Mouse (Mus musculus): ENCODE measurements around the gene B3gnt4. TPM values are rescaled to one million over a fixed set of nuclear protein-coding genes. Genes with fewer than 3 reads are reported as not detected.
"Not testable (repeated sequence)": the region's sequence is repeated elsewhere in the genome, so short reads cannot be mapped to it uniquely, and the experiment has no call there.

The B3gnt4 gene
- polyA plus RNA-seq (2012; rRNA removed) = 0.13 and 0.15 TPM in 2 replicates

DNA sequence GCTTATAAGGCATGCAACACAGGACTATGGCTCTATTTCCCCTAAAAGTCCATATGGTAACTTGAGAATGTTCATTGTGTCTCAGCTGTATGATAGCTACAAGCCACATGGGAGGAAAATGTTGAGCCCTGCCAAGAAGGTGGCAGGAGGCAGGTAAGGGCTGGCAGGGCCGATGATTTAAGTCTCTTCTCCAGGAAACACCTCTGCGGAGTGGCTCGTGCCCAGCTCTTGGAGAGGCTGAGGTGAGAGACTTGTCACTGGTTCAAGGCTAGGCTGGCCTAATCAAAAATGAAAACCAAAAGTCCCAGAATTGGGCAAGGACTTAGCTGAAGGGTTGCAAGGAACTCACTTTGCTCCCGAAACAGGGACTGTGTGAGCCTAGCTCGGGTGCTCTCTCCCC, at the start of gene B3gnt4:
Gene B3gnt4 (plus strand): TSS at position 301 of the 400 bp plus-strand sequence.
- no peak for DNase-seq (ENCODE audit: low spot score)

DNA sequence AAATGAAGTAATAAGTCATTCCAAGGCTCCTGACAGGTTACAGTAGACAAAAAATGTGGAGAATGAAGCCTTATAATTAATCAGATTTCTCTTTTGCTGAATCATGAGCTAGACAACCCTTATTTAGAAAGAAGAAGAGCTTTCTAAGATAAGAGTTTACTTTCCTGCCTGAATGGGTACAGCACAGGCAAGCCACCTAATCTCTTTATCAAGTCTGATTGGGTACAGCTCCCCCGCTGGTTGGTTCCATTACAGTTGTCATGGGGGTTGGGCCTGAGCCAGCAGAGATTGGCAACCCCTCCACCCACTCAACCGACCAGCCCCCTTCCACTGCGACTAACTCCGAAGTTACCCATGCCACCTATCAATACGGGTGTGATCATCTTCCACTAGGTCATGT, 48.8 kb upstream of the B3gnt4 start:
- DNase-seq (ENCODE audit: low spot score) = no peak

- DNase-seq (ENCODE audit: low spot score) = no peak
Observed at GRCm38 (mm10) chr5:123464638-123465037, 45.6 kb upstream of the B3gnt4 start.

GRCm38 (mm10) chr5:123470784-123471400, 39.4 kb upstream of the B3gnt4 start:
- DNase-seq (ENCODE audit: low spot score) = no peak

- DNase-seq (ENCODE audit: low spot score) = no peak
Observed at GRCm38 (mm10) chr5:123473817-123474216, 36.4 kb upstream of the B3gnt4 start.

GRCm38 (mm10) chr5:123487659-123488395, 22.4 kb upstream of the B3gnt4 start:
- no peak for DNase-seq (ENCODE audit: low spot score)

- no peak for DNase-seq (ENCODE audit: low spot score)
Observed at GRCm38 (mm10) chr5:123489112-123489785, 21.0 kb upstream of the B3gnt4 start, which contains the start of the genes Lrrc43 and Il31. TSS of gene Lrrc43 (plus strand) at chr5:123489305. TSS of gene Il31 (minus strand) at chr5:123489489.

DNA sequence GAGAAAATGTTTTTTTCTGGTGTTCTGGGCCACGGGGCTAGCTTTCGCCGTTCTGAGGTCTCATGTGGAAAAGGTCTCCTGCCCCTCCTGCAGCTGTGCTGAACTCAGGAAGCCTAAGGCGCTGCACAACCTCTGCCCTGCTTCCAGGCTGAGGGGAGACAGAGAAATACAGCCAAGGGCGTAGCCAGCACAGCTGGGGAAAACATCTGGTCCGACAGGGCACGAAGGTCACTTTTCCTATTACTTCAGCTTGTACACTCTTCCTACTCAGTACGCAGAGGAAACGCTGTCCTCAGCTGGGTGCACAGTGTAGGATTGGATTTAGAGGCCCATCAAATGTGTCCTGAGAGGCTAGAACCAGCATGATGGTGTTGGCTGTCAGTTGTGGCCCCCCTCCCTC, 20.3 kb upstream of the B3gnt4 start:
- DNase-seq (ENCODE audit: low spot score) = no peak

DNA sequence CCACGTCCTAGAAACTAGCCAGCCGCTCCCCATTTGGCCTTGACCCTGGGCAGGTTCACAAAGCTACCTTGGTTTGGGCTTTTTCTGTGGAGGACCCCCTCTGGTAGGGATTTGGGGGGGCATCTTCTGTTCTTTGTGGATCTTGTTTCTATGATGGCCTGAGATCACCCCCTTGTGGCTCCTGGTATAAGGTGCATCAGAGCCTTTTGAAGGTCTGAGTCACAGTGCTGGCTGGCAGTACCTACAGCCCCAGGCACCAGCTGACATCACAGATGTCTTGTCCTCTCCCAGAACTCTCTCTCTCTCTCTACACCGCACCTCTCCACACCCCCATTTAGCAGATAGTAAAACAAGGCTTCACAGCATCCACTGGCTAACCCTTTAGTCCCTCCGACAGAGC, 10.5 kb upstream of the B3gnt4 start:
- DNase-seq (ENCODE audit: low spot score) = no peak

DNA sequence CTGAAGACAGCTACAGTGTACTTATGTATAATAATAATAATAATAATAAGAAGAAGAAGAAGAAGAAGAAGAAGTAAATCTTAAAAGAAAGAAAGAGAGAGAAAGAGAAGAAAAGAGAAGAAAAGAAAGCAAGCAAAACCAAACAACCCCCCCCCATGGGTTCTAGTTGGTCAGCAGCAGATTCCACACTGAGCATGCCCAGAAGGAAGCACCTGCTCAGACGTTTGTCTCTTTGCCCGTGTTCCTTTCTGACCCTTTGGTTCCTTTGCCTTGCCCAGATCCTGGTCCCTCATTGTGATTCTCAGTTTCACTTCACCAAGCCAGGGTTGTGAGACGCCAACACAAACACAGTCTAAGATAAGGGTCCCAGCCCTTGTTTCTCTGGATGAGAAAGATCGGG, 8.3 kb upstream of the B3gnt4 start:
- DNase-seq (ENCODE audit: low spot score) = no peak

DNA sequence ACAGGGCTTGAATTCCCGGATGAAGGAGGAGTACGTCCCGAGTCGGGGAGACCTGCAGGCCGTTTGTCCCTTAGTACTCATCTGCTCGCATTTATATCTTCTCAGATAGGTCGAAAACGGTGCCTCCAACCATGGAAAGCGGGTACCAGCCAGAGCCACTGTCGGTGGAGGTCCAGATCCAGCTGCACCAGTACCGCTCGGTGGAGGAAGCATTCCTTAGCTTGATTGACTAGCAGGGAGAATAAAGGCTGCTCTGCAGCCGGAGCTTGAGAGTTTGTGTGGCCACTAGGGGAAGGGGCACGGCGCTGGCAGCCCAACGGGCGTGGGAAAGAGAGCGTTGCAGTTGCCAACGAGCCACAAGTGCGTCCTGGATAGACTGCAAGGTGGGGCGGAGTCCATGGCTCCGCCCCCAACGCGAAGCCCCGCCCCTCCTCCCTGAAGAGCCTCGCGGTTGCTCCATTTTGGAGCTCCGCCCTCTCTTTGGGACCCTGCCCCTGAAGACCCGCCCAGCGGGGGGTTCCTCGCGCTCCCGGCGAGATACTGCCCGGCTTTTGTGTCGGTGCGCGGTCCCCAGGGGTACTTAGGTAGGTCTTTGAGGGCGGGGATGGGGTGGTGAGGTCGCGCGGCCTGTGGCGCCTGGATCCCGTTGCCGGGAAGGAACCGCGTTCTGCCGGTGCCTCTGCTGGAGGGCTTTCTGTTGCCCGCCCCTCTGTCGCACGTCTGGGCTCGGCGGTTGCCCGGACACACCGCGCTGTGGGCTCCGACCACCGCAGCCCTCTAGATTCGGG, 2.1 kb upstream of the B3gnt4 start:
- DNase-seq (ENCODE audit: low spot score) = peak; percentile 43

- DNase-seq (ENCODE audit: low spot score) = no peak
Observed at GRCm38 (mm10) chr5:123508921-123509320, 1.3 kb upstream of the B3gnt4 start.

DNA sequence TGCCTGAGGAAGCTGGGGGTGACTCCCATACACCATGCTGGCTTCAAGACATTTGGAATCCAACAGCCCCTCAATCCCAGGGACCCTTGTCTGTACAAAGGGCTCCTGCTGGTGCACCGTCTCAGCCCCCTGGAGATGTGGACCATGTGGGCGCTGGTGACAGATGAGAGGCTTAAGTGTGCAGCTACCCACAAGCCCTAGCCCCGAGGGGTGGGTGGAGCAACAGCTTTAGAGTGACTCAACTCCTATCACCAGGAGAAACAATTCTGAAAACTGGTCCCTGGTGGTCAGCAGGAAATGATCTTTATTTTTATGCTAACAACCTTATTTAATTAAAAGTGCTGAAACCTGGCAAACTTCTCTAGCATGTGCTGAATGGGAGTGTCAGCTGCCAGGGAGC, 1.2 kb downstream of the B3gnt4 start:
- DNase-seq (ENCODE audit: low spot score) = not testable (repeated sequence)

- no peak for DNase-seq (ENCODE audit: low spot score)
Observed at GRCm38 (mm10) chr5:123512102-123512501, 1.8 kb downstream of the B3gnt4 start.

- no peak for DNase-seq (ENCODE audit: low spot score)
Observed at GRCm38 (mm10) chr5:123514871-123515270, 4.6 kb downstream of the B3gnt4 start.

DNA sequence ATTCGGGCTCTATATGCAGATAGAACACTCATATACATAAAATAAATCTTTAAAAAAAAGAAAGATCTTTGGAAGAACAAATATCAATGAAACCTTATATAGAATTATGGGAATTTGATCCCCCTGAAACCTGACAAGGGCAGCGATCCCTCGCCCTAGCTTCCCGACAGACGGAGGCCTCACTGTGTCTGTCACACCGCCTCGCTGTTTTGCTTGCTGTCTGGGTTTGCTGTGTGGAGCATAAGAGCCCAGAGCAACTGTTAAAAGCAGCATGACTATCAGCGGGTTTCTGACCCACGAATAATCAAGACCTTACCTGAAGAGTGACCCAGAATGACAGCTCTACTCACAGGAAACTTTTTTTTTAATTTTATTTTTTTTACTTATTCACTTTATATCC, 10.4 kb downstream of the B3gnt4 start:
- no peak for DNase-seq (ENCODE audit: low spot score)

DNA sequence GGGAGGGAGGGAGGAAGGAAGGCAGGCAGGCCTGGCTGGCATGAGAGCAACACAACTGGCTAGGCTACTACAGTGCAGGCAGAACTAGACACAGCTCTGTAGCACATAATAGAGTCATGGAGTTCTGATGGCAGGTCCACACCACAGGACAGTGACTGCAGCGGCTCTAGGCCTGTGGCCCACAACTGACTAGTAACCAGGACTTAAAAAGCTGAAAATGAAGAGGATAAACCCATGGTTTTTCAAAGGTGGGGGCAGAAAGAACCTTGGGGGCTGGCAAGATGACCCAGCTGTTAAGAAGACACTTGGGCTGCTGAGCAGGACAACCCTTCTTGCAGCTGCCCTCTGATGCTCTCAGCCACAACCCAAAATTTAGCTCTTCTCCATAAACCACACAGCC, 11.4 kb downstream of the B3gnt4 start:
- DNase-seq (ENCODE audit: low spot score) = no peak

DNA sequence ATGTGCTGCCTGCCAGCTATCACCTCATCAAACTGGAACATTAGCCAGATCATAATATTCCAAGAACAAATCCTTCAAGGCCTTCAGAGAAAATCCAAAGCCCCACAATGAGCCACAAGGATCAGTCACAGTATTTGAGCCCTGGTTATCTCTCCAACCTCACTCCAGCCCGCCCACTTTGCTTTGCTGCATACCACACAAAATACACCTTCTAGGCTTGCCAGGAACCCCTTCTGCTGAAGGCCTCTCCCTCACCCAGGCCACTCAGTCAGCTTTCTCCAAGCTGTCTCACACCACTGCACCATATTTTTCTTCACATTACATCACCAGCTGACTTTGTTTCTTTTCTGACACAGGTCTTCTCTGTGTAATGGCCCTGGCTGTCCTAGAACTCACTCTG, 11.9 kb downstream of the B3gnt4 start:
- DNase-seq (ENCODE audit: low spot score) = no peak

- peak; percentile 95 for DNase-seq (ENCODE audit: low spot score)
Observed at GRCm38 (mm10) chr5:123523692-123524392, 13.6 kb downstream of the B3gnt4 start, which contains the start of gene Diablo. TSS of gene Diablo (minus strand) at chr5:123524176.

DNA sequence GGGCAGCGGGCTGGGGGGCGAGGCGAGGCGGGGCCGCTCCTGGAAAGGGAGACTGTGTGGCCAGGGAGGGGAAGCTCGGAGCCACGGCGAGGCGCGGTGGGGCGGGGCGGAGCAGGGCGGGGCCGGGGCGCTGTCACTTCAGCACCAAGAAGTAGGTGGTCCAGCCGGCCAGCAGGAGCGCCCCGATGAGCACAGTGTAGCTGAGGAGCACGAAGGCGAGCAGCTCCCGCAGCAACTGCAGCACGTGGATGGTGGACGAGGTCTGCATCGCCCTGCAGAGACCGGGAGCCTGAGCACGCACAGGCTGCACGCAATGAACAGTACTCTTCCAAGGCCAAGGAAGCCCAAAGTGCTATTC, 14.1 kb downstream of the B3gnt4 start:
- no peak for DNase-seq (ENCODE audit: low spot score)

DNA sequence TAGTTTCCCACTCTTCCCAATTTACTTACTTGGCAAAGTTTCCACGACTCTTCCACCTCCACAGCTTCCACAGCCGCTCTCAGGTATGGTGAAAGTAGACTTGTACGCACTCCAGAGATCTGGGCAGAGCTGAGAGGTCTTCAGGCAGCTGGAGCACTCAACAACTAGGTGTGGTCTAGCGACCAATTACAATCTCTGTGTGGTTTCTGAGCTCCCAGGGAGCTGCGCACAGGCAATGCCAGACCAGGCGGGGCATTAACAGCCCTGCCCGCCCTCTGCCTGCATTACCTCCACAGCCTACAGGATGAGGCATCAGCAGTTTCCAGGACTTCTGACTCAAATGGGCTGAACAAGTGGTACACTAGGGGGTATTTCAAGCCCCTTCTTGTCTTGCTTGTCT, 15.0 kb downstream of the B3gnt4 start, which contains the start of gene Gm49027:
Gene Gm49027 (minus strand): TSS at position 208 of the 400 bp plus-strand sequence.
- DNase-seq (ENCODE audit: low spot score) = no peak
